Mouse (Mus musculus): ENCODE data around the gene Ggt1. TPM values are rescaled to one million over a fixed set of nuclear protein-coding genes. Genes with fewer than 3 reads are reported as not detected.
A peak's percentile ranks its signal among the peaks of the same experiment; 100 is the strongest.

Ggt1 gene
- polyA plus RNA-seq, 1 experiment from 2014 or later, result 3.8 TPM

- H3K4me2 ChIP-seq (replicated peaks; ENCODE audit: low read depth, low read length), result no peak overlapping the region
- no peak for ATAC-seq (ENCODE audit: insufficient number of reproducible peaks, insufficient read depth, low FRiP score, low read depth)
- H3K27ac ChIP-seq (ENCODE audit: low read length), result no peak overlapping the region
- H3K9me3 ChIP-seq (ENCODE audit: control insufficient read depth, low read depth, low read length), result no peaks in the 10 kb centered on the region
- H3K4me1 ChIP-seq (ENCODE audit: control insufficient read depth, insufficient read depth, low read length), result no peaks in the 10 kb centered on the region
- H3K4me3 ChIP-seq (ENCODE audit: low read depth, low read length), result no peak overlapping the region
- WGBS, result 38% methylated on average over 10 of the region's 10 CpGs
- no peaks in the 10 kb centered on the region for H3K36me3 ChIP-seq (ENCODE audit: control insufficient read depth, insufficient read depth, low read length)
- H3K27me3 ChIP-seq (ENCODE audit: control insufficient read depth, insufficient read depth, low read length), result no peaks in the 10 kb centered on the region
- H3K9ac ChIP-seq (replicated peaks; ENCODE audit: low read depth, low read length), result no peak overlapping the region
These were observed 9.7 kb downstream of the Ggt1 start for GRCm38 (mm10) chr10:75570981-75571657.

- Histone ChIP-seq H3K4me1 (ENCODE audit: control insufficient read depth, insufficient read depth, low read length) (no peaks in the 10 kb centered on the region), H3K36me3 (ENCODE audit: control insufficient read depth, insufficient read depth, low read length) (no peaks in the 10 kb centered on the region), H3K27ac (ENCODE audit: low read length) (no peak overlapping the region), H3K9me3 (ENCODE audit: control insufficient read depth, low read depth, low read length) (no peaks in the 10 kb centered on the region), H3K4me2 (replicated peaks; ENCODE audit: low read depth, low read length) (no peak overlapping the region), H3K4me3 (ENCODE audit: low read depth, low read length) (no peak overlapping the region), H3K27me3 (ENCODE audit: control insufficient read depth, insufficient read depth, low read length) (no peaks in the 10 kb centered on the region), H3K9ac (replicated peaks; ENCODE audit: low read depth, low read length) (no peak overlapping the region)
- no peak for ATAC-seq (ENCODE audit: insufficient number of reproducible peaks, insufficient read depth, low FRiP score, low read depth)
- 54% methylated on average over 9 of the region's 9 CpGs for WGBS
These were observed 10.5 kb downstream of the Ggt1 start for GRCm38 (mm10) chr10:75571937-75572336.

- no peak overlapping the region for H3K27ac ChIP-seq (ENCODE audit: low read length)
- ATAC-seq (ENCODE audit: insufficient number of reproducible peaks, insufficient read depth, low FRiP score, low read depth), result no peak
- H3K27me3 ChIP-seq (ENCODE audit: control insufficient read depth, insufficient read depth, low read length), result no peaks in the 10 kb centered on the region
- H3K36me3 ChIP-seq (ENCODE audit: control insufficient read depth, insufficient read depth, low read length), result no peaks in the 10 kb centered on the region
- WGBS, result 81% methylated on average over 10 of the region's 10 CpGs
- no peak overlapping the region for H3K9ac ChIP-seq (replicated peaks; ENCODE audit: low read depth, low read length)
- no peaks in the 10 kb centered on the region for H3K4me1 ChIP-seq (ENCODE audit: control insufficient read depth, insufficient read depth, low read length)
- no peaks in the 10 kb centered on the region for H3K9me3 ChIP-seq (ENCODE audit: control insufficient read depth, low read depth, low read length)
- no peak overlapping the region for H3K4me3 ChIP-seq (ENCODE audit: low read depth, low read length)
- H3K4me2 ChIP-seq (replicated peaks; ENCODE audit: low read depth, low read length), result no peak overlapping the region
These were observed 11.8 kb downstream of the Ggt1 start for GRCm38 (mm10) chr10:75573181-75573580.

GRCm38 (mm10) chr10:75573965-75574364, 12.6 kb downstream of the Ggt1 start:
- 85% methylated on average over 9 of the region's 9 CpGs for WGBS
- Histone ChIP-seq H3K27ac (ENCODE audit: low read length) (no peak overlapping the region), H3K27me3 (ENCODE audit: control insufficient read depth, insufficient read depth, low read length) (no peaks in the 10 kb centered on the region), H3K36me3 (ENCODE audit: control insufficient read depth, insufficient read depth, low read length) (no peaks in the 10 kb centered on the region), H3K9ac (replicated peaks; ENCODE audit: low read depth, low read length) (no peak overlapping the region), H3K4me1 (ENCODE audit: control insufficient read depth, insufficient read depth, low read length) (no peaks in the 10 kb centered on the region), H3K4me3 (ENCODE audit: low read depth, low read length) (no peak overlapping the region), H3K4me2 (replicated peaks; ENCODE audit: low read depth, low read length) (no peak overlapping the region), H3K9me3 (ENCODE audit: control insufficient read depth, low read depth, low read length) (no peaks in the 10 kb centered on the region)
- ATAC-seq (ENCODE audit: insufficient number of reproducible peaks, insufficient read depth, low FRiP score, low read depth), result no peak

- no peaks in the 10 kb centered on the region for H3K4me1 ChIP-seq (ENCODE audit: control insufficient read depth, insufficient read depth, low read length)
- no peak overlapping the region for H3K9ac ChIP-seq (replicated peaks; ENCODE audit: low read depth, low read length)
- H3K36me3 ChIP-seq (ENCODE audit: control insufficient read depth, insufficient read depth, low read length), result no peaks in the 10 kb centered on the region
- no peak for ATAC-seq (ENCODE audit: insufficient number of reproducible peaks, insufficient read depth, low FRiP score, low read depth)
- no peaks in the 10 kb centered on the region for H3K9me3 ChIP-seq (ENCODE audit: control insufficient read depth, low read depth, low read length)
- no peaks in the 10 kb centered on the region for H3K27me3 ChIP-seq (ENCODE audit: control insufficient read depth, insufficient read depth, low read length)
- H3K4me3 ChIP-seq (ENCODE audit: low read depth, low read length), result no peak overlapping the region
- H3K4me2 ChIP-seq (replicated peaks; ENCODE audit: low read depth, low read length), result no peak overlapping the region
- no peak overlapping the region for H3K27ac ChIP-seq (ENCODE audit: low read length)
- WGBS, result 79% methylated on average over 6 of the region's 6 CpGs
These were observed 17.7 kb downstream of the Ggt1 start for GRCm38 (mm10) chr10:75579129-75579528.

- H3K4me2 ChIP-seq (replicated peaks; ENCODE audit: low read depth, low read length), result no peak overlapping the region; the same call in 1 of the 2 replicates
- H3K27ac ChIP-seq (ENCODE audit: low read length), result no peak overlapping the region
- no peaks in the 10 kb centered on the region for H3K36me3 ChIP-seq (ENCODE audit: control insufficient read depth, insufficient read depth, low read length)
- ATAC-seq (ENCODE audit: insufficient number of reproducible peaks, insufficient read depth, low FRiP score, low read depth), result peak; percentile 31; the same call in 1 of the 2 replicates
- whole genome bisulfite sequencing, result 16% methylated on average over 20 of the region's 20 CpGs
- no peaks in the 10 kb centered on the region for H3K9me3 ChIP-seq (ENCODE audit: control insufficient read depth, low read depth, low read length)
- 0 out of 2 replicates have a peak overlapping the region, but pooled peaks have one; percentile 2 for H3K4me3 ChIP-seq (ENCODE audit: low read depth, low read length)
- no peak overlapping the region for H3K9ac ChIP-seq (replicated peaks; ENCODE audit: low read depth, low read length)
- no peaks in the 10 kb centered on the region for H3K27me3 ChIP-seq (ENCODE audit: control insufficient read depth, insufficient read depth, low read length)
- peaks cover 11% of the 10 kb centered on the region for H3K4me1 ChIP-seq (ENCODE audit: control insufficient read depth, insufficient read depth, low read length)
These were observed 24.6 kb downstream of the Ggt1 start for GRCm38 (mm10) chr10:75585876-75586552.

GRCm38 (mm10) chr10:75586553-75586879, 25.1 kb downstream of the Ggt1 start:
- Histone ChIP-seq H3K27ac (ENCODE audit: low read length) (no peak overlapping the region), H3K27me3 (ENCODE audit: control insufficient read depth, insufficient read depth, low read length) (no peaks in the 10 kb centered on the region), H3K9me3 (ENCODE audit: control insufficient read depth, low read depth, low read length) (no peaks in the 10 kb centered on the region), H3K4me3 (ENCODE audit: low read depth, low read length) (no peak overlapping the region), H3K9ac (replicated peaks; ENCODE audit: low read depth, low read length) (no peak overlapping the region), H3K4me1 (ENCODE audit: control insufficient read depth, insufficient read depth, low read length) (peaks cover 11% of the 10 kb centered on the region), H3K4me2 (replicated peaks; ENCODE audit: low read depth, low read length) (no peak overlapping the region), H3K36me3 (ENCODE audit: control insufficient read depth, insufficient read depth, low read length) (no peaks in the 10 kb centered on the region)
- 92% methylated on average over 1 of the region's 1 CpGs for WGBS
- ATAC-seq (ENCODE audit: insufficient number of reproducible peaks, insufficient read depth, low FRiP score, low read depth), result no peak

GRCm38 (mm10) chr10:75587781-75588180, 26.4 kb downstream of the Ggt1 start:
- H3K27me3 ChIP-seq (ENCODE audit: control insufficient read depth, insufficient read depth, low read length), result no peaks in the 10 kb centered on the region
- no peaks in the 10 kb centered on the region for H3K36me3 ChIP-seq (ENCODE audit: control insufficient read depth, insufficient read depth, low read length)
- H3K4me2 ChIP-seq (replicated peaks; ENCODE audit: low read depth, low read length), result no peak overlapping the region
- H3K4me1 ChIP-seq (ENCODE audit: control insufficient read depth, insufficient read depth, low read length), result peaks cover 20% of the 10 kb centered on the region
- no peaks in the 10 kb centered on the region for H3K9me3 ChIP-seq (ENCODE audit: control insufficient read depth, low read depth, low read length)
- H3K27ac ChIP-seq (ENCODE audit: low read length), result peak overlapping the region; percentile 27; the same call in 1 of the 2 replicates
- WGBS, result 78% methylated on average over 4 of the region's 4 CpGs
- H3K4me3 ChIP-seq (ENCODE audit: low read depth, low read length), result no peak overlapping the region
- ATAC-seq (ENCODE audit: insufficient number of reproducible peaks, insufficient read depth, low FRiP score, low read depth), result no peak
- no peak overlapping the region for H3K9ac ChIP-seq (replicated peaks; ENCODE audit: low read depth, low read length)
